In the genomic region with DNA sequence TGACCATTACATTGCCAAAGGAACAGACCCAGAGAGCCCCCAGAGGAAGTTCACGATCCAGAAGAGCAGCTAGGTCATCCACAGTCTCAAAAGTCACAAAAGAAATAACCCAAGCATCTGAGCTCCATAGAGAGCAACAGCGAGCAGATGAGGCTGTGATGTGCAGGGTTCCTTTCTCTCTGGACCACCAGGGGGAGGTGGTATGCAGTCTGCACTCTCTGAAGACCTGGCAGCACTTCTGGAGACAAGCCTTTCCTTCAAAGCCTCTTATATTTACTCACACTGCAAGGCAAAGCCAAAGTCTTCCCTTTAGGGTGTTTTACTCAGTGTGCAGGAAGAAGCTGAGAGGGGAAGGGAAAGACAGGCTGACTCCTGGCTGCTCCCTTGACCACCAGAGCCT, we compare ENCODE assay signal across 8 mouse cellular contexts. TPM values are rescaled to one million over a fixed set of nuclear protein-coding genes. Genes with fewer than 3 reads are reported as not detected.
DNase-seq lines count a peak whose midpoint lies in the region; ATAC-seq and TF ChIP-seq lines count a peak whose summit lies in the region.

No protein-coding gene starts in this region.

- H3K4me3 ChIP-seq in neural tube, embryonic 12.5 days: no peak overlapping the region
- no peak overlapping the region for H3K4me3 ChIP-seq in lung, postnatal 0 days (ENCODE audit: low read depth, low read length)

- H3K9ac ChIP-seq in neural tube, embryonic 12.5 days: peak overlapping the region; percentile 35; the same call in 1 of the 2 replicates
- H3K9ac ChIP-seq in lung, postnatal 0 days (replicated peaks; ENCODE audit: low read depth): no peak overlapping the region

- ATAC-seq in neural tube, embryonic 12.5 days (ENCODE audit: low FRiP score, low read depth): no peak
- peak; percentile 51 for ATAC-seq in lung, postnatal 0 days

- 0 out of 2 replicates have a peak, but pooled peaks cover 5% of the 10 kb centered on the region for H3K4me1 ChIP-seq in neural tube, embryonic 12.5 days
- H3K4me1 ChIP-seq in lung, postnatal 0 days (ENCODE audit: insufficient read depth, low read depth, low read length): peaks cover 3% of the 10 kb centered on the region; the same call in 1 of the 2 replicates

- 37% methylated on average over 2 of the region's 2 CpGs for WGBS in neural tube, embryonic 12.5 days
- 34% methylated on average over 2 of the region's 2 CpGs for WGBS in lung, postnatal 0 days

- no peak overlapping the region for H3K4me2 ChIP-seq in neural tube, embryonic 12.5 days (replicated peaks)
- no peak overlapping the region for H3K4me2 ChIP-seq in lung, postnatal 0 days (replicated peaks; ENCODE audit: low read depth, low read length)

- intact Hi-C loops in heart, postnatal 36 days (cut with DNase I): loop anchor here (1.0 to 10.0 kb wide), 2 partner anchors 114 to 262 kb away; a partner anchor contains a TSS

- H3K36me3 ChIP-seq in neural tube, embryonic 12.5 days: peaks cover 19% of the 10 kb centered on the region
- peaks cover 15% of the 10 kb centered on the region for H3K36me3 ChIP-seq in lung, postnatal 0 days (ENCODE audit: insufficient read depth, low read length)

- no peaks in the 10 kb centered on the region for H3K9me3 ChIP-seq in neural tube, embryonic 12.5 days
- H3K9me3 ChIP-seq in lung, postnatal 0 days (ENCODE audit: low read length): no peaks in the 10 kb centered on the region

- H3K27ac ChIP-seq in neural tube, embryonic 12.5 days: no peak overlapping the region
- no peak overlapping the region for H3K27ac ChIP-seq in lung, postnatal 0 days (ENCODE audit: low read length)

- DNase-seq in cerebellum, adult 8-10 months: peak; percentile 30
- DNase-seq in cerebellum, adult 9-10 months: no peak
- DNase-seq in neural tube, embryonic 10.5 days (ENCODE audit: extremely low spot score, low spot score): no peak
- DNase-seq in embryo, embryonic 10.5 days (ENCODE audit: low spot score): peak; percentile 76
- peak; percentile 50 to 62 for DNase-seq in heart, postnatal 36 days
- DNase-seq in lung, postnatal 0 days (ENCODE audit: low spot score): peak; percentile 82
- peak; percentile 57 to 79 for DNase-seq in spleen, postnatal 4 days (ENCODE audit: low spot score in 2 of 2)

- H3K27me3 ChIP-seq in neural tube, embryonic 12.5 days (replicated peaks): no peaks in the 10 kb centered on the region
- no peaks in the 10 kb centered on the region for H3K27me3 ChIP-seq in lung, postnatal 0 days (replicated peaks; ENCODE audit: insufficient read depth, low read length)

- no peak for TF ChIP-seq EP300 in lung, postnatal 0 days (IDR thresholded peaks at IDR 0.05)

- TF ChIP-seq CTCF in lung, postnatal 0 days (IDR thresholded peaks at IDR 0.05): peak; percentile 87

RNA-seq across cellular contexts. Expression of a gene that starts 25.5 kb away (rescaled TPM):
- polyA plus RNA-seq in neural tube, embryonic 12.5 days (2016; fragmentation: Nextera tagmentation; extraction: Ambion mirVana): 6.2 and 6.3 TPM in 2 replicates
- total RNA-seq in heart, postnatal 36 days (2021): 10 to 100 TPM; 10.2 to 12.9 TPM
- polyA plus RNA-seq in lung, postnatal 0 days (2015; fragmentation: Nextera tagmentation; extraction: Ambion mirVana): 5.4 and 6.3 TPM in 2 replicates

Comparison
In these comparisons a context has a peak if more than half of its experiments do, and no peak if none do; other contexts are left out.
1. DNase-seq: peak in cerebellum, adult 8-10 months (single experiment), embryo, embryonic 10.5 days (single experiment), heart, postnatal 36 days (2 of 2), lung, postnatal 0 days (single experiment) and spleen, postnatal 4 days (2 of 2); none in cerebellum, adult 9-10 months (single experiment) and neural tube, embryonic 10.5 days (single experiment).